Mouse (Mus musculus) spleen, embryonic (tissue): ENCODE results near the gene Nlgn3.

Experiments
- CTCF ChIA-PET: fragments of 350-600 bp; sonication (Branson Sonifier 250); formaldehyde crosslinking; loops from one replicate; lab custom pipeline; 2022; lab: Charles Lee

Nlgn3 gene

DNA sequence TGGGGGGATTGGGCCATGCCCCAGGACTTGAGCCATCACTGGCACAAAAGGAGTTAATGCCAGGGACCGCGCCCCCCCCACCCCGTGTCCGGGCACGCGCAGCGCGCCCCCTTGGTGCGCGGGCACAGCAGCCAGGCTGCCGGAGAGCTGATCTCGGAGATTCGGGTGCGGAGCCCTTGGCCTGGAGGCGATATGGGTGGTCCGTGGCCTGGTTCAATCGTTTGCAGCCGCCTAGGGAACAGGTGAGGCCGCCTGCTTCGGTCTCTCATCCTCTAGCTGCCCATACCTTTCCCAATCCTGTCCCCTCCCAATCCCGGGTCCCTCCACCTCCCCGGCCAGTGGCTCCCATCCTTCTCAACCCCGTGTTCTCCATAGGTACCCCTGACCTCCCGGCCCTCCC, at the start of gene Nlgn3:
Nlgn3 (plus strand) TSS at position 114 of the 400 bp plus-strand sequence.
- CTCF ChIA-PET = no interaction called here

DNA sequence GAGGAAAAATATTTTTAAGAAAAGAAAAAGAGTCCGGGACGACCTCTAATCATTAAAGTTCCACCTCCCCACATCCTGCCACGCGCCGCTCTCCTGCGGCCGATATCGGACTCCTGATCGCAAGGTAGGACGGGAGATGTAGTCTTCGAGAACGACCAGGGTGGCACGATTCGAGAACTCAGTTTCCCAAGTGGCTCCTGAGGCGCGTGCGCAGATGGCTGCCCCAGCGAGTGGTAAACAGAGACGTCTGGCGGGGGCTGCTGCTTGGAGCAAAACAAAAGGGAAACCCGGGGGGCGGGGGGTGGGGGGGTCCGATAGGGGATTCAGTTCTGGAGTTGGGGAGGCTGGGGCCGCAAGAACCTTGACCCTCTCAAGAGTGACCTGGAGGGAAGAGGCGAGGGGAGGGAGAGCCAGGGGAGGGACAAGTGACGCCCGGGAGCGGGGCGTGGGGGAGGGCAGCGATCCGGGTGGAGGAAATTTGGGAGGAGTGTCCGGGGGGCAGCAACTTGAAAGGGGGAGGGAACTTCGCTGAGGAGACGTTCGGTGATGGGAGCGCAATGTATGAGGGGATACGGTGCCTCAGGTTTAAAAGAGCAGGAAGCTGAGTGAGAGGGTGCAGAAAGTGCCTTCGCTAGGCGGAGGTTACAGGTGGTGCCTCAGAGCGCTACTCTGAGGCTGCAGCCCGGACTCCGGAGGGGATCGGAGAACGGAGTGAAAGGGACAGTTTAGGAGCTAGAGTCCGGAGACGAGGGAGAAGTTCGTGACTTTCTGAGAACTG, 44.8 kb upstream of the Nlgn3 start, which contains the start of gene Foxo4:
Foxo4 (plus strand) TSS at position 577 of the 778 bp plus-strand sequence.
- CTCF ChIA-PET = interaction anchor here (1.2 kb wide), 1 partner anchor 122 kb away, joined by 4 read pairs; no protein-coding TSS in a partner anchor

DNA sequence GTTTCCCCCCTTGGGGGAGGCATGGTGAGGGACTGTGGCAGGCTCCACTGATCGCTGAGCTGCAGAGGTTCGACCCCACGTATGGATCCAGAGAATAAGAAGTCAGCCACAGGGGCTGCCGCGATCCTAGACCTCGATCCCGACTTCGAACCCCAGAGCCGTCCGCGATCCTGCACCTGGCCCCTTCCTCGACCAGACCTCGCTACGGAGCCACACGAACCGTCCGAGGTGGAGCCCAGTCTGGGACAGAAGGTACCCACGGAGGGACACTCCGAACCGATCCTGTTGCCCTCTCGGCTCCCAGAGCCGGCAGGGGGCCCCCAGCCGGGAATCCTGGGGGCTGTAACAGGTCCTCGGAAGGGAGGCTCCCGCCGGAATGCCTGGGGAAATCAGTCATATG, 44.2 kb upstream of the Nlgn3 start:
- CTCF ChIA-PET = no interaction called here

DNA sequence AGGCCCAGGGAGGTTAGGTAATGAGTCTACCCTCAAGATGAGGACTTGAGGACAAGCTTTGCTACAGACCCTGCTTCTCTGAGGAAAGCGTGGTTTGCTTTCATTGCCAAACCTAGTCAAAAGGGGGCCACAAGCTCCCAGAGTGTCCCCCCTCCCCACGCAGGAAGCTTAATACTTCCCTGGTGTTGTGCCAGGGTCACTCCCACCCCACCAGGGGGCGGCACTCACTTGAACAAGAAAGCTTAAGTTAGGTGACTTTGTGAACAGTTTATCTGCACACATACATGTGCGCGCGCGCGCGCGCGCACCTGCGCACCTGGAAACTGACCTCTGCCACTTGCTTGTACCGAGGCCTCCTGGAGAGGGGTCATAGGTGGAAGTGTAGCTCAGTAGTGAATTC, 42.4 kb upstream of the Nlgn3 start:
- CTCF ChIA-PET = no interaction called here

DNA sequence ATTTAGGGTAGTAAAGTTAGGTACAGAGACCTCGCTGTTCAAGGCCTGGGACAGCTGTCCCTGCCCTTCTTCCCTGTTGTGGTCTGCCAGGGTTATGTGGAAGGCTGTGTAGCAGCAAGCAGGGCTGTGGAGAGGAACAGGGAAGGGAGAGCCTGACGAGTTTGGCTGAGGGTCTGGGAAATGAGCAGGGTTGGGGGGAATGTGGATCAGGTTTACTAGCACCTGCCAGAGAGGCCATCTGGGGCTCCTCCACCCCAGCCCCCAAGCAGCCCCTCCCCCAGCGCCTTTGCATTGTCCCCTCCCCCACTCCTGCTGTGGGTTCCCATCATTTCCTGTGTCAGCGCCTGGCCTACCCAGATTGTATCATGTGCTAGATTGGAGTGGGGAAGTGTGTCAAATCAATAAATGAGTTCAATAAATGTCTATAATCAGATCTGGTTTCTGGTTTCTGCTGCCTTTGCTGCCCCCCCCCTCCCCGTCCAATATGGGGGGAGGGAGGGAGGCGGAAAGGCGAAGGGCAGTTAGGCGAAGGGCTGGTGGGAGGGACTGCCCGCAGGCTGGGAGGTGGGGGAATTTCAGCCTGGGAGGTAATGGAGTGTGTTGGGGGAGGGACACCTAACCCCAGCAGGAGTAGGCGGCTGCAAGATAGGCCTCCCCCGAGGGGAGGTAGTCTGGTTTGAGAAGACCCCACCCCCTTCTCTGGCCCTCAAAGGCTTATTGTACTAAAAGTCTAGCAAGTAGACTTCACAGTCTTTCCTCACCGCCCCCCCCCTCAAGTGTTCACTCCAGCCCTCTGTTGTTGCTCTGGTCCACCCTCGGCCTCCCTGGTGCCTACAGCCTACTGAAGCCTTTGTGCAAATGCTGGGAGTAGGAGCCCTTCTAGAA, 38.3 kb upstream of the Nlgn3 start:
- CTCF ChIA-PET = no interaction called here

DNA sequence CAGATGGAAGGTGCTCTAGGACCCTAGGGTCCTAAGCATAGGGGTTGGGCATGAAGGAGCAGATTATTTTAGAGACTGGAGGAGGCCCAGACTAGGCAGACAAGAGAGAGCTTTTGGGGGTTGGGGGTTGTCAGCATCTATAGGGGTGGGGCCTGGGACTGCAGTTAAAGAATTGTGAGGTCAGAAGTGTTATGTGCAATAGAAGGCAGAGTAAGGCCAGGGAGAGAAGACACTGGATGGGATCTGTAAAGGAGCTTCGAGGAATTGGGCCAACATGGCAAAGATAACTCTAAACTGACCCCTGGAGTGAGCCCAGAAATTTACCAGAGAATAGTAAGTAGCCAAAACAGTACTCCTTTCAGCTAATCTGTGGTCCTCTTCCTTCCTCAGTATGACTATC, 35.1 kb upstream of the Nlgn3 start, which contains the start of gene Gm614:
Gm614 (minus strand) TSS at position 101 of the 400 bp plus-strand sequence.
- CTCF ChIA-PET = no interaction called here

DNA sequence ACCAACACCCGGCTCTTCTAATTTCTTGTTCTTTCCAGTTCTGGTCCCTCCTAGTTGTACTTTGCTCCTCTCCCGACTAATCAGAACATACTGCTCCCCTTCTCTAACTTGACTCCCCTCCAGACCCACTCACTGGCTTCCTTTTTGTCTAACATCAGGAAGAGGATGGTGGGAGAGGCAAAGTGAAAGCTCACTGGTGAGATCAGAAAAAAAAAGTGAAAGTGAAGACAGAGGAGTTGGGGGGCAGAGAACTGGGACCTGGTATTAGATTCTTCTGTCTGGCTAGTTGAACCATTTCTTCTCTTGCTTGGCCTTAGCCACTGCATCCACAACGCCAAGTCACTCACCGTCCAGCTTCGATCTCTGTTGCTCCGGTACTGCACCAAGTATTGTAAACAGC, 32.3 kb upstream of the Nlgn3 start:
- CTCF ChIA-PET = interaction anchor here (0.6 kb wide), 2 partner anchors 10 to 33 kb away, joined by 3 read pairs; no protein-coding TSS in a partner anchor

DNA sequence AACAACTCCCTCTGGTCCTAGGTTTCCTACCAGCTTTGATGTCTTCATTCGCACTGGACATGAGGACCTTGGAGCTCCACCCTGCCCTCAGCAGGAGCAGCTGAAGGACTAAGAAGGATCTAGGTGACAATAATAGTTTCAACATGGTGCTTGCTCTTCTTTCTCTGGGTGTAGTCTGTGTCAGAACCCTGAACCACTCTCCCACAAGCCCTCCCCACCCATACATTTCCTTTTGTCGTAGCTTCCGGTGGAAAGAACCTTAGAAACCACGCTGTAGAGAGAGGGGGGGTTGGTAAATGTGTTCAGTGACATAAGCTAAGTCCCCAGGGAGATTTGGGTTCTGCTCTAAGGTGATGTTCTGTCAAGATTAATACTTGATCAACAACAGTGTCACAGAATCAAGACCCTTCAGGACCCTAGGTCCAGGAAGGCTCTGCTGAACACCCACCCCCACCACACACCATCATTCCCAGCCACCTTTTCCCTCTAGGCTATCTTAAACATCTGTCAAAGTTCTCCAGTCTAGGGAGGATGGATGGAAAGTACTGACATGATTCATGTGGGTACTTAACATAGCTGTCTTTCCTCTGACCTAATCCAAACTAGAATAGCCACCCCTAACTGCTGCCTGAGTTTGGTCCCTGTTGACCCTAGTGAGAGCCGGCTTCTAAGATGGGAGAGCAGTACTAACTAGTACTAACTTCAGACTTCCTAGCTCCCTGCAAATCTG, 30.8 kb upstream of the Nlgn3 start, which contains the start of gene Il2rg:
Il2rg (minus strand) TSS at position 231 of the 730 bp plus-strand sequence.
- CTCF ChIA-PET = no interaction called here

DNA sequence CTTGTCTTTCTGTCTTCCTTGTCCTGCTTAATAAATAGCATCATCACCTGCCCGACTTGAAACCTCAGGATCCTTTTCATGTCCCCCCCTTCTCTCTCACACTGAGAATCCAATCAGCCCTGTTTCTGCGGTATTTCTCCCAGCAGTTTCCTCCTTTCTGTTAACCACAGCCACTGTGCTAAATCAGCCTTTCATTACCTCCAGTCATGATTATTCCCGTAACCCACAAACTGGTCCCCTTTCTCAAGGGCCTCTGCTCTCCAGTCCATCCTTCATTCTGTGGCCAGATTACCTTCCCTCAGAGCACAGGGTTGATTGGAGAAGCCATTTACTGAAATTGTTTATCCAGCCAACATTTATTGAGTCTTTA, 30.2 kb upstream of the Nlgn3 start, which contains the start of gene Gm20489:
Gm20489 (minus strand) TSS at position 269 of the 370 bp plus-strand sequence.
- CTCF ChIA-PET = no interaction called here

DNA sequence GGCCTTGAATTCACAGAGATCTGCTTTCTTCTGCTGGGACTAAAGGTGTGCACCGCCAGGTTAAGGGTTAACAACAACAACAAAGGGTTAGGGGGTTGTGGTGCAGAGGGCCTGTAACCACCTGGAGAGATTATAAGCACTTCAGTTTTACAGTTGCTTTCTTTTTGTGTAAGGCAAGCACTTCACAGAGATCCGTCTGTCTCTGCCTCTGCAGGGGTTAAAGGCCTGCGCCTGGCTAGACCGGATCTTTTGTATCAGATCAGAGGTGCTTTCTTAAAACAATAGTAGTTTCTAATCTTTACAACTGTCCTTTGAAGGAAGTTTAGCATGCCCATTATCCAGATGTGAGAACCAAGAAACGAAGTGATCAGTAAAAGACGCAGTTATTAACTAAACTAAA, 25.6 kb upstream of the Nlgn3 start:
- CTCF ChIA-PET = no interaction called here

DNA sequence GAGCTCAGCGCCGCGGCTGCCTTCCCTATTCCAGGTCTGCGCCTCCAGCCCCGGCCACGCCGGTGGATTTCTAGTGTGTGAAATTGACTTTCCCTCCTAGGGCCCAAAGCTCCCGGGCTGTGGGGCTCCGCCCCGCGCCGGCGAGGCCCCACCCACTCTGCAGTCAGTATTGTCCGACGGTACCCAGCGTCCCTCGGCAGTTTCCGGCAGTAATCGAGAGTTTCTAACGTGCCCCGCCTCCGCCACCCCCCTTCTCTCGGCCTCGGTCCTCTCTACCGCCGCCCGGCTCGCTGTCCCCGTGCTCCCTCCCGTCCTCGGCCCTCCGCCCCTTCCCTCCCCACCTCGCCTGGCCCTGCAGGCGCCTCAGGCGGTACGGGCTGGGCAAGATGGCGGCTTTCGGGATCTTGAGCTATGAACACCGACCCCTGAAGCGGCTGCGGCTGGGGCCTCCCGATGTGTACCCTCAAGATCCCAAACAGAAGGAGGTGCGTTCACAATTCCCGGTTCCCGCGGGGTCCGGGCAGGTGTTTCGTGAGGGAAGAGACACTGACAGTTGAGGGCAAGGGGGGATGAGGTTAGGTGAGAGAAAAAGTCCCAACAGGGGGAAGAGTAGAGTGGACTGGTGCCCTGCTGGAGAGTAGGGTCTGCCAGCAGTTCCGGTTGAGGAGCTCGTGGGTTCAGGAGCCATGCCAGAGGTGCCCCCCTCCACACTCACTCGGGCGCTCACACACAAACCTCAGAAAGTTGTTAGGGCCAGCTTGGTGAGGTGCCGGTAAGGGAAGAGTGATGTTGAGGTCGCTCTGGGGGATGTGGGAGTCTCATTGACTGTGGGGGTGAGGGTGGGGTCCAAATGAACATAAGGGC, 24.9 kb upstream of the Nlgn3 start, which contains the start of gene Med12:
Med12 (plus strand) TSS at position 156 of the 864 bp plus-strand sequence.
- CTCF ChIA-PET = interaction anchor here (0.5 kb wide), 1 partner anchor 29 kb away, joined by 3 read pairs; no protein-coding TSS in a partner anchor

DNA sequence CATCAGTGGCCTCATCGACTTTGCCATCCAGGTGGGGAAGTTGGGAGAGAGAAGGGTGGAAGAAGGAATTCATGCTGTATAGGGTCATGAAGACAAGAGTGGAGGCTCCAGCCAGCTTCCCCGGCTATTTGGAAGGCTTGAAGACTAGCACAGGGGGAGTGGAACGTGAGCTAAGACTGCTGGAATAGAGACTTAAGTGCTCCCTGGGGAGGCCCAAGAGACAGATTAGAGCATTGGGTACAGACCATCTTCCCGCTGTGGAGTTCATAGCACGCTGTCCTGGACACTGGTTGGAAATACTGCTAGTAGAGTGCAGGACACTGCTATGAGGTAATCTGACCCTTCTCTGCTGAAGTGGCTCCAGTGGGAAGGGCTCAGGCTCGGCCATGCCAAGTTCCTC, 16.2 kb upstream of the Nlgn3 start:
- CTCF ChIA-PET = interaction anchor here (0.6 kb wide), 1 partner anchor 23 kb away, joined by 4 read pairs; no protein-coding TSS in a partner anchor

DNA sequence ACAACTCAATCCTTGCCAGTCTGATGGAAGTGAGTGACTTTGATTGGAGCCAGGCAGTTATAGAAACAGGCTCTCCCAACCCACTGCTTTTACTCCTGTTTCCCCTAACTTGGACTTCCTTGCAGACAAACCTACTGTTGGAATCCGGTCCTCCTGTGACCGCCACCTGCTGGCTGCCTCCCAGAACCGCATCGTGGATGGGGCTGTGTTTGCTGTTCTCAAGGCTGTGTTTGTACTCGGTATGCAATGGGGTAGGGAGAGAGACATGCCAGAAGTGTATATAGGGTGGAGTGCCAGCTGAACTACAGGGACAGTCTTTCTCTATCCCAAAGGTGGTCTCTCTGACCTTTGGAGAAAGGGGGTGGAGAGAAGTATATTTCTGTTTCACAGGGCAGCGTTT, 13.4 kb upstream of the Nlgn3 start:
- CTCF ChIA-PET = interaction anchor here (0.6 kb wide), 1 partner anchor 29 kb away, joined by 3 read pairs; no protein-coding TSS in a partner anchor

DNA sequence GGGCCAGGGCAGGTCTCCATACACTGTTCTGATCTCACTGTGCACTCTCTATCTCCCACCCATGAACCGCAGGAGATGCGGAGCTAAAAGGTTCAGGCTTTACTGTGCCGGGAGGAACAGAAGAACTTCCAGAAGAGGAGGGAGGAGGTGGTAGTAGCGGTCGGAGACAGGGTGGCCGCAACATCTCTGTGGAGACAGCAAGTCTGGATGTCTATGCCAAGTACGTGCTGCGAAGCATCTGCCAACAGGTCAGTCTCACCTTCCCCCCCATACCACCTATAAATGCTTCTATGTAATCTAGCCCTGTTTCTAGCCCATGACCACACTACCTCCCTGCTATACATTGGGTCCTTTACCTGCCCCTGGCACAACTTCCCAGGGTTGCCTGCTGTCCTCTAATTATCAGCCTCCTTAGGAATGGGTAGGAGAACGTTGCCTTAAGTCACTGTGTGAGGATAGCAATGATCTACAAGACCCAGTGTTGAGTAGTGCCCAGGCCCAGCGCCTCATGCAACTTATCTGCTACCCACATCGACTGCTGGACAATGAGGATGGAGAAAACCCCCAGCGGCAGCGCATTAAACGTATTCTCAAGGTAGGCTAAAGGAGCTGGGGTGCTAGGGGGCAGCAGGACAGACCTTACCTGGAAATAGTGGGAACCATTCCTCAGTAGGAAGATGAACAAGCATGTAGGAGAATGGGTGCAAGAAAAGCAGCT, 12.9 kb upstream of the Nlgn3 start:
- CTCF ChIA-PET = no interaction called here

DNA sequence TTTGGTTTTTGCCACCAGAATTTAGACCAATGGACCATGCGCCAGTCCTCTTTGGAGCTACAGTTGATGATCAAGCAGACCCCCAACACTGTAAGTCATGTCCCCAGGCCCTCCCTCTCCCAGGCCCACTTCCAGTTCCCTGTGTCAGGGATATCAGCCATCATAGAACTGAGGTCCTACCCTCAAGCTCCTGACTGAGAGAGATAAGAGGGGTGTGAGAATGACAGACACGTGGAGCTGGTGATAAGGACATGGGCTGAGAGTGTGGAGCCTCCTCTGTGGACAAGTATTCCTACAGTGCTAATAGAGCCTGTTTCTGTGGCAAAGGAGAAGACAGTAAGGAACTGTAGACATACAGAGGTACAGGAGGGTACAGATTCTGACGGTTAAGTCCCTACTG, 11.4 kb upstream of the Nlgn3 start:
- CTCF ChIA-PET = no interaction called here

DNA sequence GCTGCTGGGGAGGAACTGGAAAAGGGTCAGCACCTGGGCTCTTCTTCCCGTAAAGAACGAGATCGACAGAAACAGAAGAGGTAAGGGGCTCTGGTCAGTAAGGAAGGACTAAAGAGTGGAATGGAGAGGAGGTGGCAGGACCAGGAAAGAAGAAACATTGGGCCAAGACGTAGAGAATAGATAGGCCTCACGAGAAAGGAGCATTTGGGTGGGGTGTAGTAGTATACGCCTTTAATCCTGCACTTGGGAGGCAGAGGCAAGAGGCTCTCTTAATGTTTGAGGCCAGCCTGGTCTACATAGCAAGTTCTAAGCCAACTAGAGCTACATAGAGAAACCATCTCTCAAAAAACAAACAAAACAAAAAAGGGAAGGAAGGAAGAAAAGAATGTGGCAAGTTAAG, 10.5 kb upstream of the Nlgn3 start:
- CTCF ChIA-PET = interaction anchor here (0.7 kb wide), 1 partner anchor 35 kb away, joined by 3 read pairs; no protein-coding TSS in a partner anchor

DNA sequence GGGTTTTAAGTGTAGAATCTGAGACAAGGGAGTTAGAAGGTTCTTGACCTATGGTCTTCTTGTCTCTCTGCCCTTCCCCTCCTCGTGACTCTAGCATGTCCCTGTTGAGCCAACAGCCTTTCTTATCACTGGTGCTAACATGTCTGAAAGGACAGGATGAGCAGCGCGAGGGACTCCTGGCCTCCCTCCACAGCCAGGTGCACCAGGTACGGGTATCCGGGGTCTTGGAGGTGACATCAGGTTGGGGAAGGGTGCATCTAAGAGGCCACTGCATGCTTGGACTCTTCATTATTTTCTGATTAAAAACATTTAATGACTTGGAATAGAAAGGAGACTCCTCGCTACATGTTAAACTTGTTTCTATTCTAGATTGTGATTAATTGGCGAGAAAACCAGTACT, 9.9 kb upstream of the Nlgn3 start:
- CTCF ChIA-PET = no interaction called here

DNA sequence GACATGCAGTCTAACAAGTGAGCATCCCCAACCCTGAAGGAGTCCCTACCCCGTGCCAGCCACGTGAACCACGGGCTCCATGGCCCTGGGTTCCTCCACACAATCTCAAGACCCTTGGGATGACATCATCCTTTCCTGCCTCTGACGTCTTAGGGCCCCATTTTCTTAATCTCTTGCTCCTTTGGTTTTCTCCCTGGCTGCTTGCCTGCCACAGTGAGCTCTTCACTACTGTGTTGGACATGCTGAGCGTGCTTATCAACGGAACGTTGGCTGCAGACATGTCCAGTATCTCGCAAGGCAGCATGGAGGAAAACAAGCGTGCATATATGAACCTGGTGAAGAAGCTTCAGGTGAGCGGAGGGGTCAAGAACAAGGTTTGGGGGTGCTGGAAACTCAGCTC, 8.9 kb upstream of the Nlgn3 start:
- CTCF ChIA-PET = no interaction called here
